Mouse (Mus musculus) cortical plate, adult 2 months (tissue): Measurements from ENCODE around the gene AC134908.4. TPM values are rescaled to one million over a fixed set of nuclear protein-coding genes. Genes with fewer than 3 reads are reported as not detected.

Experiments used
- H3K27ac ChIP-seq: fragments of 200-500 bp; 2 replicates; pipeline ENCODE4 v1.5.1; 2012; ENCODE audit warnings: low read length, control low read depth, inconsistent platforms; ENCODE audit not compliant: insufficient read depth
- H3K4me1 ChIP-seq: fragments of 200-500 bp; 2 replicates; pipeline ENCODE4 v1.6.1; 2011; ENCODE audit warnings: low read length; ENCODE audit not compliant: control insufficient read depth, insufficient read depth
- H3K4me3 ChIP-seq: fragments of 200-500 bp; 2 replicates; pipeline ENCODE4 v1.5.1; 2011; ENCODE audit warnings: mild to moderate bottlenecking, low read length, control low read depth; ENCODE audit not compliant: insufficient read depth
- CTCF ChIP-seq: fragments of 200-500 bp; IDR thresholded peaks from 2 replicates; pipeline ENCODE4 v1.5.1; 2011; ENCODE audit warnings: mild to moderate bottlenecking, control low read depth, low read length; ENCODE audit not compliant: insufficient read depth; ENCODE audit errors: extremely low read depth
- POLR2A ChIP-seq: fragments of 200-500 bp; IDR thresholded peaks from 2 replicates; pipeline ENCODE4 v1.6.1; 2011; ENCODE audit warnings: mild to moderate bottlenecking, low read length, control low read depth; ENCODE audit not compliant: insufficient read depth; ENCODE audit errors: extremely low read depth
- polyA plus RNA-seq: library from polyadenylated mRNA; depleted of rRNA; stranded (reverse); fragments of >200 nt; gene quantifications from 2 replicates; pipeline ENCODE4 v1.2.3, GENCODE M21; 2012

AC134908.4 gene
- polyA plus RNA-seq, 1 experiment: 4.0 TPM

DNA sequence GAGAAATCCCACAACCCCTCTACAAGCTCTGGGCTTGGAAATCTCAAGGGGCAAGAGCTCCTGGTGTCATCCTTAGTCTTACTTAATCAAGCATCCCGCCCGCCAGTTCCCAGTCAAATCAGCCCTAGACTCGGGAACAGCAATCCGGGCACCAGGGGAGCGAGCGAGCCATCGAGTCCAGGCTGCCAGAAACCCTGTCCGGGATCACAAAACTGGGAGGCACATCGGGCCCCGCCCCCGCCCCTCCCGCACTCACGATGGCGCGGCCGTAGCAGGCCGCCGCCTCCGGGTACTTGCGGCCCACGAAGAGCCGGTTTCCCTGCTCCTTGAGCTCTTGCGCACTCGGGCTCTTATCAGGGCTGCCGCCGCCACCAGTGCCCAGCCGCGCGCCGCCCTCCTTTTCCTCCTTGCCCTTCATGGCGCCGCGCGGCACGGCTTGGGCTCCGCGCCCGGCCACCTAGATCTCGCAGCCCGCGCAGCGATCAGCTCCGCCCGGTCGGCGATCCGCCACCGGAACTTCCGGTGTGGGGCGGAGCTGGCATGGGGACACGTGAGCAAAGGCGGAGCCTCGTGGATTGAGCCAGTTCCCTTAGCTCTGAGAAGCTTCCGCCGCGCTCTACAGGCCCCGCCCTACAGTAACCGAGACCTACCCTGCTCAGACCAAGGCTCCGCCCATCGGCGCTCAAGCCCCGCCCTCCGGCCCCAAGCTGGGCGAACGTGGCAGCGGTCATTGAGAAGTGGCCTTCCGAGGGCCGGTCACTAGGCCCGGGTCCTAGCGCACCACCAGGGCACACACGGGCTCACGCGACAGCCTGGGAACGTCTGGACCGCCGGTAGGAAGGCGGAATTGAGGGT is 37.2 kb upstream of the AC134908.4 start:
- H3K4me1 ChIP-seq: peaks cover 6% of the 10 kb centered on the region
- H3K27ac ChIP-seq: peak overlapping the region; percentile 97
- TF ChIP-seq POLR2A (0 out of 2 replicates have a peak, but pooled peaks have one; percentile 44), CTCF (no peak)
- H3K4me3 ChIP-seq: peak overlapping the region; percentile 79

DNA sequence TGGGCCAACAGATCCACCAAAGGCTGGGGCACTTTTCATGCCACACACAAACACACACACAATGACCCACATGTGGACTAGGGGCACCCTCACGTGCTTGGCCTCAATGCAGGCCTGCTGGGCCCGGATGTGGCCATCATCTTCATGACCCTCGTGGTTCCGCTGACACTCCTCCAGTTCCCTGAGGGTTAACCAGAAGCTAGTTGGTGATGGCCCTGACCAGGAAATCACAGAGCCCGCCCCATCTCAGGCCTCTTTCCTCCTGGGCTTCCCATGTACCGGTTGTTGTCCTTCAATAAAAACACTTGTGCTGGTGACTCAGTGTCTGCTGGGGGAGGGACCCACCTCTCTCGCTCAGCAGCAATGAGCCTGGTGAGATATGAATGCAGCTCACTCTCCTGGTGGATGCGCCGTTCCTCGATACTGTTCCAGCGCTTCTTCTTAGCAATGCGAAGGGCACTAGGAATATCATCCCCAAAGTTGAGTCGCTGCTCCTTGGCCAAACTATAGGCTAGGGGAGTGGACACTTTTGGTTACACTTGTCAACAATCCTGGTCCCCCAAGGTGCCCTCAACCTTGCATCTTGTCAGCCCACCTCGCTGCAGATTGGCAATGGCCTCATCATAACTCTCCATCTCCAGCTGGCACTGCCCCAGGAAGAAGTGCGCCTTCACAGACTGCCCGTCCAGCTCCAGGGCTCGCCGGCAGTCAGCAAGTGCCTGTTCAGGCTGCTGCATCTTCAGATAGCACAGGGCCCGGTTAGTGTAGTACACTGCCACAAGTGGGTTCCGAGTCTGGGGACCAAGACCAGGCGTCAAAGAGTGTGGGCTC is 36.2 kb upstream of the AC134908.4 start:
- Histone ChIP-seq H3K4me1 (peaks cover 6% of the 10 kb centered on the region), H3K27ac (no peak overlapping the region), H3K4me3 (peak overlapping the region; percentile 79)
- TF ChIP-seq POLR2A (0 out of 2 replicates have a peak, but pooled peaks have one; percentile 12), CTCF (no peak)

DNA sequence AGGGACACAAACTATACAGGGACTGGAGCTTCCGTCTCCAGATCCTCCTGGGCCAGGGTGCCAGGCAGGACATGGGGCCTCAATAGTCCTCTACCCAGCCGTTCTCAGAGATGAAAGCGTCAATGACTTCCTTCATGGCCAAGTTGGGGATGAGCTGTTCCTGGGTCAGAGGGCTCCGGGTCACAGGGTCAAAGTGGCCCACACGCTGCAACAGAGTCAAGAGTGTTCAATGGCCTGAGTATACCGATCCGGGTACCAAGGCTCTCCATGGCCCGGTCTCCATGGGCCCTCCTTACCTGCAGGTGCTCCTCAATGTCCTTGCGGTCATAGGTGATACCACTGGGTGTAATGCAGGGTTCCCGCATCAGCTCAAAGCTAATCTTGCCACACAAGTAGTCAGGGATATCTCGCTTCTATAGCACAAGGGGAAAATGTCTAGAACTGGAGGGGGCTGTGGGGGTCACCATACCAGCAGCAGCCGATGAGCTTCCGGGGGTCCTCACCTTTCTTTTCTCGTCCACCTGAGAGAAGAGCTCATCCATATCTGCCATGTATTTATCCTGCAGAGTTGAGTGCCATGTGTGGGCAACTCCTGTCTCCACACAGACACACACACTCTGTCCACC is 35.5 kb upstream of the AC134908.4 start:
- no peak for TF ChIP-seq POLR2A
- TF ChIP-seq CTCF: no peak
- no peak overlapping the region for H3K27ac ChIP-seq
- peaks cover 5% of the 10 kb centered on the region for H3K4me1 ChIP-seq
- H3K4me3 ChIP-seq: peak overlapping the region; percentile 79; the same call in 1 of the 2 replicates

DNA sequence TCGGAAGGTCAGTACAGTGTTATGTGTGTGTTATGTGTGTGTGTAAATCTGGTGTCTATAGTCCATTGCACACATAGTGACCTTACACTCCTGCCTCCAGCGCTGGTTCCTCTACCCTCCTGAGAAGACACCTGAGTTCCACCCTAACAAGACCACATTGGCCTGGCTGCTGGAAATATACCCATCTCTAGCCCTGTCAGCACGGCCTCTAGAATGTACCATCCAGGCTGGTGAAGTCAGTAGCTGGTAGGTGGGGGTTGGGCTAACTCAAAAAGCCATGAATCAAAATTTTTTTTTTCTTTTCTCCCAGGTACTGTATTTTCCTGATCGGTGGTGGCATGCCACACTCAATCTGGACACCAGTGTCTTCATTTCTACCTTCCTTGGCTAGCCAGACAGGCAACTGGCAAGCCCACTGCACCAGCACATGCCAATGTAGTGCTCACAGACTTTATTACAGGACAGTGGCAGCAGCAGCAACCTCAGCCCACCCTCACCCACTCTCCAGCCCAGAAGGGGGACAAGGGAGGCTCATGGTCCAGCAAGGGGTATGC is 34.8 kb upstream of the AC134908.4 start:
- Histone ChIP-seq H3K27ac (no peak overlapping the region), H3K4me1 (peaks cover 2% of the 10 kb centered on the region; the same call in 1 of the 2 replicates), H3K4me3 (peak overlapping the region; percentile 75; the same call in 1 of the 2 replicates)
- TF ChIP-seq POLR2A (peak; percentile 24; the same call in 1 of the 2 replicates), CTCF (no peak)

DNA sequence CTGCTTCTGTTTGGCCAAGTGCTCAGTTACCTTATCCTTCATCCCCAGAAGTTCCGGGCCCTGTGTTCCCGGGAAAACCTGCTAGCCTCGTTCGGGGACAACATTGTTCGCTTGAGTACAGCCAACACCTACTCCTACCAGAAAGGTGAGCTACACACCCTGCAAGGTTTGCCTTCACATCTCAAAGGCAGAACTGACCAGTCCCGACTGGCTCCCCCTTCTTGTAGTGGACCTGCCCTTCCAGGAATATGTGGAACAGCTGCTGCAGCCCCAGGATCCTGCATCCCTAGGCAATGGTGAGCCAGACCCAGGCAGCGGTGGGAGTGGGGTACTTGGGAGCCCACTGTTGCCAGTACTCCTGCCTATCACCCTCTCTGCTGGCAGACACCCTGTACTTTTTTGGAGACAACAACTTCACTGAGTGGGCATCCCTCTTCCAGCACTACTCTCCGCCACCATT is 34.1 kb upstream of the AC134908.4 start:
- TF ChIP-seq POLR2A (no peak), CTCF (no peak)
- Histone ChIP-seq H3K4me3 (peak overlapping the region; percentile 75), H3K27ac (no peak overlapping the region), H3K4me1 (peaks cover 2% of the 10 kb centered on the region; the same call in 1 of the 2 replicates)

DNA sequence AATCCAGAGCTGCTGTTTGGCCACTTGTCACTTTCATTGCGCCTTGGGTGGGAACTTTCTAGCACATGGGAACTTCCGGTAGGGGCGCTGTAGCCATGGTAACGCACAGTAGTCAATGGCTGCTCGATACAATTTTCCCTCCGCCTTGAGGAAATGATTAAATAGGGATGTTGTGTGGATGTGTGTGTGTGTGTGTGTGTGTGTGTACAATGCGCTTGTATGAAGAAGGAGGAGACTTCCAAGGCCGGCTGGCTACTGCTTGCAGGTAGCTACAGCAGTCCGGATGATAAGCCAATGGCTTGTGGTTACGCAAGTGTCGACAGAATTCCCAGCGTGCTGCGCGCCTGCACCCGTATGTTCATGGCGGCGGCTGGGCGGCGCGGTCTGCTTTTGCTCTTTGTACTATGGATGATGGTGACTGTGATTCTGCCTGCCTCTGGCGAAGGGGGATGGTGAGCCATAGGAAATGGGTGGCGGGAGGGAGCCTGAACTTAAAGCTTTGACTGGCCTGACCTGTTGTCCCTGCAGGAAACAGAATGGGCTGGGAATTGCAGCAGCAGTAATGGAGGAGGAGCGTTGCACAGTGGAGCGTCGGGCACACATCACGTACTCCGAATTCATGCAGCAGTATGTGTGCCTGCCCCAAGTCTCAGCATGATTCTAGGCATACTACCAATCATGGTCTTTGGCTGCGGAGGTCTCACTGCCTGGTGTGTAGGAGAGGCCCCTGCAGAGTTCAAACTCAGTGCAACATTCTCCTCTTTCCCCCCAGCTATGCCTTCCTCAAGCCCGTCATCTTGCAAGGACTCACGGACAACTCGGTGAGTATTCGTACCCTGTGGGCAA is 33.5 kb upstream of the AC134908.4 start, which contains the start of gene Jmjd8:
TSS of gene Jmjd8 (plus strand) at position 156 of the 846 bp plus-strand sequence.
- Histone ChIP-seq H3K4me3 (peak within 1 kb of the TSS; percentile 75), H3K27ac (peak within 1 kb of the TSS; percentile 39; the same call in 1 of the 2 replicates), H3K4me1 (peaks cover 8% of the 10 kb centered on the region)
- TF ChIP-seq CTCF (peak; percentile 46), POLR2A (peak; percentile 73)

DNA sequence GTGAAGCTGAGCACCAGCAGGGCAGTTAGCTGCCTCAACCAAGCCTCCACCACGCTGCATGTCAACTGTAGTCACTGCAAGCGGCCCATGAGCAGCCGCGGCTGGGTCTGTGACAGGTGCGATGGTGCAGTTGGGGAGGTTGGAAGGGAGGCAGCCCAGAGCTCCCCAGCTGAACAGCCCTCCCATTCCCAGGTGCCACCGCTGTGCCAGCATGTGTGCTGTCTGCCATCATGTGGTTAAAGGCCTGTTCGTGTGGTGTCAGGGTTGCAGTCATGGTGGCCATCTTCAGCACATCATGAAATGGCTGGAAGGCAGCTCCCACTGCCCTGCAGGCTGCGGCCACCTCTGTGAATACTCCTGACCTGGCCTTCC is 32.8 kb upstream of the AC134908.4 start:
- H3K4me1 ChIP-seq: peaks cover 9% of the 10 kb centered on the region
- H3K27ac ChIP-seq: no peak overlapping the region
- TF ChIP-seq CTCF (no peak), POLR2A (no peak)
- peak overlapping the region; percentile 75; the same call in 1 of the 2 replicates for H3K4me3 ChIP-seq
